Mouse (Mus musculus): ENCODE data around the gene Skint5. TPM values are rescaled to one million over a fixed set of nuclear protein-coding genes. Genes with fewer than 3 reads are reported as not detected.
"Not testable (repeated sequence)": the region's sequence is repeated elsewhere in the genome, so short reads cannot be mapped to it uniquely, and the experiment has no call there.

Skint5 gene
- not detected in 2 replicates for polyA plus RNA-seq (2016; fragmentation: Nextera tagmentation; extraction: Ambion mirVana)

DNA sequence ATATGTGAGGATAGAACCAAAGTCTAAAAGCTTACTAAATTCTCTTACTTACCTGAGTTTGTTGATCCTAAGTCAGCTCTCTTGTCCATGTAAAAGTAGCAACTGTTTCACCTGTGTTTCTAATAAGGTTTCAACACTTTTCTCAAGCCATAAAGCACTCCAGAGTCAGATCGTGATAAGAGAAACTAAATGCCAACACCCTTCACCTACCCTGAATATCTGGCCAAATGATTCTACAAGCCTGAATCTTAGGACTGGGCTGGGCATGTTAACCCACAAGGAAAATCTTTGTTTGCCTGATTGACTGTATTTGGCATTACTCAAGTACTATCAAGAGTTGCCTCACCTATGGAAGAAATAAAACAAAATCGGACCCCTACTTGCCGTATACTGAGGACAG lies at the start of gene Skint5:
Gene Skint5, minus strand, starts transcription at position 101 of the 400 bp plus-strand sequence.
- WGBS, result 90% methylated on average over 3 of the region's 3 CpGs
- H3K27me3 ChIP-seq, result no peaks in the 10 kb centered on the region
- no peaks in the 10 kb centered on the region for H3K4me1 ChIP-seq
- no peak within 1 kb of the TSS for H3K27ac ChIP-seq
- ATAC-seq (ENCODE audit: insufficient number of reproducible peaks, insufficient read depth, low FRiP score, low TSS enrichment), result no peak
- no peaks in the 10 kb centered on the region for H3K36me3 ChIP-seq
- H3K4me2 ChIP-seq (replicated peaks), result no peak within 1 kb of the TSS
- no peaks in the 10 kb centered on the region for H3K9me3 ChIP-seq
- H3K9ac ChIP-seq, result no peak within 1 kb of the TSS
- H3K4me3 ChIP-seq, result no peak within 1 kb of the TSS

DNA sequence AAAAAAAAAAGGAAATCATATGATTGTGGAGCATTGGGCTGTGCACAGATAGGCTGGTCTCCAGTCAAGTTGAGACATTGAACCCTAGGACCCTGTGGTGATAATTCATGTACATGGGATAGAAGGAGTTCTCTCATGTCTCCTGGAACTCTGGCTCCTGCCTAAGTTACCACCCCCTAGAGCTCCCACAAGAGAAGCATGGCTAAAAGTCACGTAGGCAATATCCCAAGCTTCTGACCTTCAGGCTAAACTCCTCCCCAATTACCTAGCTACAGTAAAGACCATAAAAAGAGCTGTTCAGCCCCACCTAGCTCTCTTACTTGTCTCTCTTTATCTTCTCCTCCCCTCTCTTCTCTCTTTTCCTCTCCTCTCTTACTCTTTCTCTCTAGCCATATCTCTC lies 42.0 kb downstream of the Skint5 start:
- H3K9ac ChIP-seq, result no peak overlapping the region
- no peak overlapping the region for H3K27ac ChIP-seq
- ATAC-seq (ENCODE audit: insufficient number of reproducible peaks, insufficient read depth, low FRiP score, low TSS enrichment), result no peak
- H3K9me3 ChIP-seq, result peaks cover 11% of the 10 kb centered on the region
- H3K4me3 ChIP-seq, result no peak overlapping the region
- no peaks in the 10 kb centered on the region for H3K36me3 ChIP-seq
- WGBS, result 29% methylated on average over 1 of the region's 1 CpGs
- H3K4me1 ChIP-seq, result no peaks in the 10 kb centered on the region
- no peak overlapping the region for H3K4me2 ChIP-seq (replicated peaks)
- no peaks in the 10 kb centered on the region for H3K27me3 ChIP-seq

DNA sequence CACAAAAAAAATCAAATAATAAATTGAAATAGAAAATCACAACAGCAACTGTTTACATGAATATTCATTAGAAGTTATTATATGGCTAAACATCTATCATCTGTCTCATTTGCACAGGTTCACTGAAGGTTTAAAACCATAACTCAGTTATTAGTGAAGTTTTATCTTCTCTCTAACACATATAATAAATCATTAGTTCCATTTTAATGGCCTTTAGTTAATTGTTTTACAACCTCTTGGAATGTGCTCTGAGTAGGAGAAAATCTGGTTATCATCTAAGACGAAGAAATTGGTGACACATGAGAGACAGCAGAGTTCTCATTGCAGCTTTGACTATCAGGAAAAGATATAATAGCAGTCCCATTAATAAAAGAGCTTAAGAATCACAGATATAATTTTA lies 235.1 kb downstream of the Skint5 start:
- Histone ChIP-seq H3K9me3 (0 out of 2 replicates have a peak, but pooled peaks cover 3% of the 10 kb centered on the region), H3K4me2 (replicated peaks) (no peak overlapping the region), H3K4me1 (no peaks in the 10 kb centered on the region), H3K4me3 (no peak overlapping the region), H3K9ac (no peak overlapping the region), H3K27ac (no peak overlapping the region), H3K36me3 (no peaks in the 10 kb centered on the region), H3K27me3 (no peaks in the 10 kb centered on the region)
- no peak for ATAC-seq (ENCODE audit: insufficient number of reproducible peaks, insufficient read depth, low FRiP score, low TSS enrichment)
- 72% methylated on average over 1 of the region's 1 CpGs for WGBS

DNA sequence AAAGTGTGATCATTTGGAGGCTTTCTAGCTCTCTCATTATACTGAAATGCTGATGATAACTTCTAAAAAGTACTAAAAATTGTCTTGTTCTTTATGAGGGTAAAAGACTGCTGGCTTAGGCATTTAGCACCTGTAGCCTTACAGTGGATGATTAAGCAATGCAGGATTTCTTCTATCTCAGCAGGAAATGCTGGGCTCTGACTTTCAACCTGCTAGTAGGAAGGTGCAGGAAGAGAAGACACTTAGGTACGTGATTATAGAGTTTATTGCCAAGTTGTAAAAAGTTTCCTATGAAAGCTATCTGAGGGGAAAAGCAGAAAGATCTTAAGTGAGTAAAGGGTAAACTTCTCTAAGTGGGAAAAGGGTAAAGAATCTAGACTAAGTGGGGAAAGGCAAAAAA lies 235.6 kb downstream of the Skint5 start:
- no peak overlapping the region for H3K4me2 ChIP-seq (replicated peaks)
- no peak overlapping the region for H3K27ac ChIP-seq
- H3K4me3 ChIP-seq, result no peak overlapping the region
- WGBS, result 61% methylated on average over 1 of the region's 1 CpGs
- no peaks in the 10 kb centered on the region for H3K36me3 ChIP-seq
- H3K9ac ChIP-seq, result no peak overlapping the region
- H3K27me3 ChIP-seq, result no peaks in the 10 kb centered on the region
- ATAC-seq (ENCODE audit: insufficient number of reproducible peaks, insufficient read depth, low FRiP score, low TSS enrichment), result no peak
- no peaks in the 10 kb centered on the region for H3K4me1 ChIP-seq
- H3K9me3 ChIP-seq, result 0 out of 2 replicates have a peak, but pooled peaks cover 3% of the 10 kb centered on the region

DNA sequence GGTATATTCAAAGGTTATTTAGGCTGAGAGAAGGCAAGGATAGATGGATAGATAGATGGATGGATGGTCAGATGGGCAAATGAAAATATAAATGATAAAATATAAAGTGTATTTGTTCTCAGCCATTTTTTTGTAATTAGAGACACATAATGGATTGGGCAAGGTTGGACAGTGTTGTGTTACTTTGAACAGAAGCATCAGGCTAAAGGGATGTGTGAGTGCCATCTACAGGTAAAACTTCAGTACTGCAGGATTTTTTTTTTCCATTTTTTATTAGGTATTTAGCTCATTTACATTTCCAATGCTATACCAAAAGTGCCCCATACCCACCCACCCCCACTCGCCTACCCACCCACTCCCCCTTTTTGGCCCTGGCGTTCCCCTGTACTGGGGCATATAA lies 551.1 kb downstream of the Skint5 start:
- WGBS, result 82% methylated on average over 2 of the region's 2 CpGs

More for the DNA sequence above, 551.1 kb downstream of the Skint5 start:
- not testable (repeated sequence) for H3K36me3 ChIP-seq; H3K4me1 ChIP-seq; H3K27ac ChIP-seq; H3K4me3 ChIP-seq; H3K27me3 ChIP-seq; H3K9ac ChIP-seq; ATAC-seq (ENCODE audit: insufficient number of reproducible peaks, insufficient read depth, low FRiP score, low TSS enrichment); H3K4me2 ChIP-seq (replicated peaks)
- H3K9me3 ChIP-seq, result peaks cover 12% of the 10 kb centered on the region; the same call in 1 of the 2 replicates

Other genes starting within 250 kb of the Skint5 start
- gene Skint11, start 163.9 kb upstream of the Skint5 start, polyA plus RNA-seq (2016; fragmentation: Nextera tagmentation; extraction: Ambion mirVana), result not detected in 2 replicates

All from embryonic facial prominence, embryonic 12.5 days (tissue).